Mouse (Mus musculus) heart, embryonic 16.5 days (tissue): Measurements from ENCODE around the gene Aldh4a1. TPM values are rescaled to one million over a fixed set of nuclear protein-coding genes. Genes with fewer than 3 reads are reported as not detected.

ENCODE experiments used
- ATAC-seq: fragments of 200-750 bp; cut with Nextera tagmentation; replicated peaks from 2 replicates; pipeline ENCODE4 v1.8.0; 2017; ENCODE audit warnings: moderate number of reproducible peaks; ENCODE audit not compliant: insufficient read depth, low FRiP score; ENCODE audit errors: extremely low read depth
- H3K27ac ChIP-seq: fragments of 300-500 bp; sonication (generic); 2 replicates; pipeline ENCODE4 v1.5.1; 2014; ENCODE audit warnings: mild to moderate bottlenecking, low read length, control low read depth, moderate library complexity
- H3K27me3 ChIP-seq: fragments of 300-500 bp; sonication (generic); 2 replicates; pipeline ENCODE4 v1.6.1; 2014; ENCODE audit warnings: low read length, mixed read lengths; ENCODE audit not compliant: control insufficient read depth, insufficient read depth
- H3K36me3 ChIP-seq: fragments of 300-500 bp; sonication (generic); 2 replicates; pipeline ENCODE4 v1.6.1; 2014; ENCODE audit not compliant: control insufficient read depth, insufficient read depth
- H3K4me1 ChIP-seq: fragments of 300-500 bp; sonication (generic); 2 replicates; pipeline ENCODE4 v1.6.1; 2014; ENCODE audit warnings: low read length, mixed read lengths; ENCODE audit not compliant: control insufficient read depth, insufficient read depth
- H3K4me2 ChIP-seq: fragments of 300-500 bp; sonication (generic); 2 replicates; pipeline ENCODE4 v1.6.1; 2014; ENCODE audit warnings: low read depth, mild to moderate bottlenecking, control low read depth, low read length
- H3K4me3 ChIP-seq: fragments of 300-500 bp; sonication (generic); 2 replicates; pipeline ENCODE4 v1.5.1; 2014; ENCODE audit warnings: mild to moderate bottlenecking, control low read depth, low read length
- H3K9ac ChIP-seq: fragments of 300-500 bp; sonication (generic); 2 replicates; pipeline ENCODE4 v1.6.1; 2014; ENCODE audit warnings: low read length, control low read depth
- H3K9me3 ChIP-seq: fragments of 300-500 bp; sonication (generic); replicated peaks from 2 replicates; pipeline ENCODE4 v1.6.1; 2016; ENCODE audit warnings: low read length; ENCODE audit not compliant: control insufficient read depth
- WGBS: fragments of 180-500 bp; shearing (Covaris S2); extraction: QIAGEN DNeasy Blood & Tissue Kit; methylation state at CpG from one replicate; pipeline ENCODE4 v1.1.7; 2014; 5-methylcytosine and 5-hydroxymethylcytosine counted together
- polyA plus RNA-seq: library from polyadenylated mRNA; unstranded; fragments of >200 nt; fragmentation: Nextera tagmentation; extraction: Ambion mirVana; gene quantifications from 2 replicates; pipeline ENCODE4 v1.2.1, GENCODE M21; 2015

Gene Aldh4a1
- polyA plus RNA-seq, 1 experiment from 2014 or later, result 36.5 TPM

DNA sequence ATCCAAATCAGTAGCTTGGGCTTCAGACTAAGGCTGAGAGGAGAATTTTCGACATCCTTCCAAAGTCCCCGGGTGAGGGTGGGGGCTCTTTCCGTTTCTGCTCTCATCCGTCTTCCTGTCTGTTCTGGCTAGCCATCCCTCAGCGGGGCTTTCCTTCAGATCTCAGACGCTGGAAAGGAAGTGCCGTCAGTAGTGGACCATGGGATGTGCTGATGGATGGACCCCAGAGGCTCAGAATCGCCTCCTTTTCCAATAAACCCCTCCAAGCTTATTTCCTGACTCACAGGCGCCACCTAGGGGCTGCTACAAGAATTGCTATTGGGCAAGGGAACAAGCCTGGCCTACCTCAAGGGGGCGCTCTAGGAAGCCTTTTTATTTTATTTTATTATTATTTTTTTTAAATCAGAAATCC is 11.1 kb upstream of the Aldh4a1 start:
- Histone ChIP-seq H3K9ac (no peak overlapping the region), H3K4me3 (0 out of 2 replicates have a peak overlapping the region, but pooled peaks have one; percentile 11), H3K9me3 (no peaks in the 10 kb centered on the region; the same call in 1 of the 2 replicates), H3K27me3 (no peaks in the 10 kb centered on the region), H3K4me2 (peak overlapping the region; percentile 55), H3K27ac (no peak overlapping the region), H3K36me3 (peaks cover 22% of the 10 kb centered on the region), H3K4me1 (peaks cover 5% of the 10 kb centered on the region; the same call in 1 of the 2 replicates)
- WGBS, result 3% methylated on average over 10 of the region's 10 CpGs
- ATAC-seq, result peak; percentile 74; the same call in 1 of the 2 replicates

DNA sequence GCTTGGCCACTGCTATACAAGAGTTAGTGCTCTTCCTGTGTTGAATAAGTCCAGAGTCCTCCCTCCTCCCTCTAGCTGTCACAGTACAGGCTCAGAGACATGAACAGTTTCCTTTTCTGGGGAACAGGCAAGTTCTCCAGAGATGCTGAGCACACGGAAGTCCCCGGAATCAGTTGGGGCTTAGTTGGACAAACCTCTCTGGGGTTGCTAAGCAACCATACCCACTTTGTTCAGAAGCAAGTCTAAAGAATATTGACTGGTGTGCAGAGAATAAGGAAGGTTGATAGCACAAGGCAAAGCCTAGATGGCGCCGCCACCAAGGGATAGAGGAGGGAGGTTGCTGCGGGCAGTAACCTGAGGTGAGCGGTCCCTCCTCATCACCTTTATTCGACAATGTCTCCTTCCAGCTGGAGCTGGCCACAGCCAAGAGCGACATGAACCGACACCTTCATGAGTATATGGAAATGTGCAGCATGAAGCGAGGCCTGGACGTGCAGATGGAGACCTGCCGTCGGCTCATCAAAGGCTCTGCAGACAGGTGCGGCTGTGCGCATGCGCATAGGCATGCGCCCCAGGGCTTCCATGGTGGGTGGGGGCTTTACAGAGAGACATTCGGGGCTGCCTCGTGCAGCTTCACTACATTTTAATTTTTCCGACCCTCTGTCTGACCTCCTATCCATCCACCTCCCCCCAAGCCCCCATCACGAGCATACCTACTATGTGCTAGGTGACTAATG is 8.0 kb upstream of the Aldh4a1 start:
- Histone ChIP-seq H3K9me3 (no peaks in the 10 kb centered on the region; the same call in 1 of the 2 replicates), H3K27ac (no peak overlapping the region), H3K4me2 (no peak overlapping the region), H3K4me1 (peaks cover 8% of the 10 kb centered on the region; the same call in 1 of the 2 replicates), H3K36me3 (peaks cover 18% of the 10 kb centered on the region), H3K4me3 (no peak overlapping the region), H3K9ac (no peak overlapping the region), H3K27me3 (no peaks in the 10 kb centered on the region)
- ATAC-seq, result no peak
- WGBS, result 88% methylated on average over 21 of the region's 21 CpGs

DNA sequence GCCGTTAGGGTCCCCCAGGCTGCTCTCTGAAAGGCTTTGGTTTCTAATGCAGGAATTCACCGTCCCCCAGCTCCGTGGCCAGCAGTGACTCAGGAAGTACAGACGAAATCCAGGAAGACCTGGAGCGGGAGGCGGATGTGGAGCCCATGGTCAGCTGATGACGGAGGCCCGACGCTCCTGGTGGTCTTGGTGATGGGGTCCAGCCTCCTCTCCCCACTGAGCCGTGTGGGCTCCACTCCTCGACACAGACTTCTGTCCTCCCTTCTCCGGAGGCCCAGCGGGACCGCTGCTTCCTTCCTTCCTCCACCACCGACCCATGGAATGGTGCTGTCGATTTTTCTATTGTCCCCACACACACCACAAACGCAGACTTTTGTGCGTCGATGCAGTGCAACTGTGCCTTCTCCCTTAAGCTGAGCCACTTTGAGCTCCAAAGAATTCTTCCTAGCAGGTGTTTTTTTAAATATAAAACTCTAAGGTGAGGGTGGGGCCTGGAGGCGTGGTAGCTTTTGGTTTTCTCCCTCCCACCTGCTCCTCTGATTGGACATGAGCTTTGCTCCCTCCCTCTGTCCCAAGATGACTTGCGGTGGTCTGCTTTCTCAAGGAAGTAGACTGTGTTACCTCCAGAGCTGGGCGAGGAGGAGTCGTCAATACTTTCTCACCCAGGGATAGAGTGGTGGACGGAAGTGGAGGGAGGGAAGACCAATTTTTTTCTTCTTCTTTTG is 6.2 kb upstream of the Aldh4a1 start:
- ATAC-seq, result peak; percentile 81
- Histone ChIP-seq H3K27me3 (no peaks in the 10 kb centered on the region), H3K4me2 (peak overlapping the region; percentile 50), H3K9me3 (no peaks in the 10 kb centered on the region; the same call in 1 of the 2 replicates), H3K27ac (peak overlapping the region; percentile 55), H3K4me3 (peak overlapping the region; percentile 51), H3K36me3 (peaks cover 18% of the 10 kb centered on the region), H3K4me1 (peaks cover 5% of the 10 kb centered on the region; the same call in 1 of the 2 replicates), H3K9ac (peak overlapping the region; percentile 65)
- WGBS, result 17% methylated on average over 24 of the region's 24 CpGs

DNA sequence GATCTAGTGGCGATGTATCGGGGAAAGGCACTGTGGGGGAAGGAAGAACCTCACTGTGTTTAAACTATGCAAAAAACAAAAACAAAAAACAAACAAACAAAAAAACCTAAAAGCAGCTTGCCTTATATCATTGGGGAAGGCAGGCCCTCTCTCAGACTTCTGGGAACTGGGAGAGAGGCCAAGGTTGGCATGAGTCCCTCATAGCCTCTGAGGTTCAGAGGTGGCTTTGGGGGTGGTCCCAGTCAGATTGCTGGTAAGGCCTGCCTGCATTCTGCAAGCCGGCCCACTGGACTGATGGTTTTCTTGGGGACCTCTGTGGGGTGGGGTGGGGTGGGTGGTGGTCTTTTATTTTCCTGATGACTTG is 5.7 kb upstream of the Aldh4a1 start:
- ATAC-seq, result no peak
- H3K9ac ChIP-seq, result peak overlapping the region; percentile 65; the same call in 1 of the 2 replicates
- WGBS, result 57% methylated on average over 3 of the region's 3 CpGs

DNA sequence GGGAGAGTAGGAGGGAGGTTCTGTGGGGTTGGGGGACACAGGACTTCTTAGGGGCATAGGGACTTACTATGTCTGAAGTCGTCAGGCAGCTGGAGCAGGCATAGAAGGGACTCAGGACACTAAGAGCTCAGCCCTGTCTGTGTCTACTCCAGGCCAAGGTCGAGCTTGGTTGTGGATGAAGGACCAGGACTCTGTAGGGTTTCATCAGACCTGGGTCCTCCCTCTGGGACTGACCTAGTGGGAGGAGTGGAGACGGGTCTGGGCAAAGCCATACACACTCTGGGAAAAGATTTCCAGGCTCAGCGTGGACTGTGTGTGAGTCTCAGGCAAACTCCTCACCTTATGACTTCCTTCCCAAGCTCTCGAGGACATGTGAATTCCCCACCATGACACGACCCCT is 2.9 kb upstream of the Aldh4a1 start:
- ATAC-seq, result no peak
- H3K4me2 ChIP-seq, result no peak overlapping the region
- H3K9ac ChIP-seq, result no peak overlapping the region
- 77% methylated on average over 6 of the region's 6 CpGs for WGBS
- peaks cover 2% of the 10 kb centered on the region; the same call in 1 of the 2 replicates for H3K36me3 ChIP-seq
- H3K27me3 ChIP-seq, result no peaks in the 10 kb centered on the region
- H3K27ac ChIP-seq, result no peak overlapping the region
- no peaks in the 10 kb centered on the region for H3K9me3 ChIP-seq
- H3K4me1 ChIP-seq, result peaks cover 16% of the 10 kb centered on the region
- no peak overlapping the region for H3K4me3 ChIP-seq

More for the DNA sequence above, 5.7 kb upstream of the Aldh4a1 start:
- no peaks in the 10 kb centered on the region; the same call in 1 of the 2 replicates for H3K9me3 ChIP-seq
- H3K4me1 ChIP-seq, result peaks cover 5% of the 10 kb centered on the region; the same call in 1 of the 2 replicates
- peak overlapping the region; percentile 51 for H3K4me3 ChIP-seq
- no peaks in the 10 kb centered on the region for H3K27me3 ChIP-seq
- peak overlapping the region; percentile 55 for H3K27ac ChIP-seq
- peak overlapping the region; percentile 50 for H3K4me2 ChIP-seq
- H3K36me3 ChIP-seq, result peaks cover 18% of the 10 kb centered on the region

DNA sequence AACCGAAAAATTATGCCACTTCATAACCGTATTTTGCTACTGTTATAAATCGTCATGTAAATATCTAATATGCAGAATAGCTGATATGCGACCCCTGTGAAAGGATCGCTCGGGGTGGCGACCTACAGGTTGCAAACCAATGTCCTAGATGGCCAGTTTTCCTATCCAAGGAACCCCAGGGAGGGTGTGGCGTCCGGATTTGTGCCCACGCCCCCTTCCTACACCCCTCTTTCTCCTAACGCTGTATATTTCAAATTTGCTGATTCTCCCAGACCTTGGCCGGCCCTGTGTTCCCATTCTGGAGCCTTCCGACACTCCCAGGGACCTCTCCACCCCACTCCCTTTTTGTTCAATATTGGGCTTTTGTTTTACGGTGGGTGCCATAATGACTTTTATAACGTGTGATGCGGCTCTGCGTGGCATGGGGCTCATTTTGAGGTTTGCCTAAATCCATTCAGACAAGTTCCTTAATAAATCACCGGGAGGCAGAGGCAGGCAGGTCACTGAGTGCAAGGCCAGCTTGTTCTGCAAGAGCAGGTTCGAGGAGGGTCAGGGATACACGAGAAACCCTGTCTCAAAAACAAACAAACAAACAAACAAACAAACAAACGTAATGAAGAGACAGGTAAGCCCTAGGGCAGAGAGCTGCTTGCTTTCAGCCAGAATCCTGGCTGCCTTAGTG is 909 bp downstream of the Aldh4a1 start:
- no peaks in the 10 kb centered on the region for H3K27me3 ChIP-seq
- H3K9ac ChIP-seq, result peak overlapping the region; percentile 87
- H3K9me3 ChIP-seq, result no peaks in the 10 kb centered on the region
- peak overlapping the region; percentile 79 for H3K4me3 ChIP-seq
- peaks cover 11% of the 10 kb centered on the region for H3K4me1 ChIP-seq
- peak overlapping the region; percentile 95 for H3K4me2 ChIP-seq
- no peaks in the 10 kb centered on the region for H3K36me3 ChIP-seq
- H3K27ac ChIP-seq, result no peak overlapping the region
- ATAC-seq, result no peak
- 26% methylated on average over 21 of the region's 21 CpGs for WGBS

DNA sequence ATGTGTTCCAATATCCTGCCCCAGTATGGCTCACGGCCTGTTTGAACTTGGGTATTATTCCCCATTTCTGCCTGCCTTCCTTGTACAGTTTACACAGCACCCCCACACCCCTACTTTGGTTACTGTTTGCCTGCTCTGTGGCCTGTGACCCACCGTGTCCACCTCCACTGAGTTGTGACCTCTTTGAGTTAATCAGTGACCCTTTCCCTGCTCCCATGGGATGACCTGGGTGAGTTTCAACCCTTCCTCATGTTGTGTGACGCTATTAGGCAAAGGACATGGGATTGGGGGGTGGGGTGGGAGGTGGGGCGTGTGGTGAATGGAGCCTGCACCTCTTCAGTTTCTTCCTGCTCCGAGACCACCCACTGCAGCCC is 1.4 kb downstream of the Aldh4a1 start:
- WGBS, result 61% methylated on average over 5 of the region's 5 CpGs
- Histone ChIP-seq H3K4me1 (peaks cover 11% of the 10 kb centered on the region), H3K27me3 (no peaks in the 10 kb centered on the region), H3K4me2 (peak overlapping the region; percentile 95), H3K36me3 (no peaks in the 10 kb centered on the region), H3K9ac (0 out of 2 replicates have a peak overlapping the region, but pooled peaks have one; percentile 26), H3K27ac (no peak overlapping the region), H3K4me3 (peak overlapping the region; percentile 79; the same call in 1 of the 2 replicates), H3K9me3 (no peaks in the 10 kb centered on the region)
- ATAC-seq, result no peak

DNA sequence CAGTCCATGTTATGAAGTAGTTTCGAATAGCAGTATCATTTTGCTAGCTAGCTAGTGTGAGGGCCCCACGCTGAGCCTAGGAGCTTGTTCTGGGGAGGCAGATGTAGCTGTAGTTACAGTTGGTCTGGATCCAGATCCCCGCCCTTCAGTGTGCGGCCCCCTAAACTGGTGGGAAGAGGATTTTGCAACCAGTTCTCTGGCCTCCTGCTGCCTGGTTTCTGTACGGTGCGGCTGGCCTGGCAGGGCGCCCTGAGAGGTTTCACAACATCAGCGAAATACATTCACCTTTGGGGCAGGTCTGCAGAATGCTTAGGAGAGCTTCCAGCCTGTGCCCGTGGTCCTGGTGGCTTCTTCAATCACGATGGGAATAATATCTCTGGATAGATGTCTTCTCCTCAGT is 2.0 kb downstream of the Aldh4a1 start:
- Histone ChIP-seq H3K27me3 (no peaks in the 10 kb centered on the region), H3K9ac (no peak overlapping the region), H3K4me2 (no peak overlapping the region), H3K27ac (no peak overlapping the region), H3K9me3 (no peaks in the 10 kb centered on the region), H3K36me3 (no peaks in the 10 kb centered on the region), H3K4me1 (peaks cover 11% of the 10 kb centered on the region), H3K4me3 (no peak overlapping the region)
- 65% methylated on average over 10 of the region's 10 CpGs for WGBS
- no peak for ATAC-seq
